Mouse (Mus musculus): ENCODE results near the gene Lsmem1.
"Not testable (repeated sequence)": the region's sequence is repeated elsewhere in the genome, so short reads cannot be mapped to it uniquely, and the experiment has no call there.

Lsmem1 gene

DNA sequence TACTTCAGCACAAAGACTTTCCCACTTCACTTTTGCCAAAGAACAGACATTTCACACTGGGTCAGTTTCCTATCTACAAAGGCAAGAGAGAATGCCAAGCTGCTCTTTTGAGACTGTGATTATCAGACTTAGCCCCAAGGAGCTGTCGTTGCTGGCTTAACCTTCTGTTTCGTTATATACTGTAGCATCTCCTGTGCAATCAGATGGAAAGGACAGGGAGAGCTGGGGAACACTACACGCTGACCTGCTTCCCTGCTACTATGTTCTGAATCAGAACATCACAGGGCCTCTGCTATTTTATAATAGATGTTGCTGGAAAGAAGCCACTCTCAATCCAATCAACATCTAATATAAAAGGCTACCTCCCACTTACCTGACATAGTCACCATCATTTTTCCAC lies 9.8 kb upstream of the Lsmem1 start:
- no peak for DNase-seq

DNA sequence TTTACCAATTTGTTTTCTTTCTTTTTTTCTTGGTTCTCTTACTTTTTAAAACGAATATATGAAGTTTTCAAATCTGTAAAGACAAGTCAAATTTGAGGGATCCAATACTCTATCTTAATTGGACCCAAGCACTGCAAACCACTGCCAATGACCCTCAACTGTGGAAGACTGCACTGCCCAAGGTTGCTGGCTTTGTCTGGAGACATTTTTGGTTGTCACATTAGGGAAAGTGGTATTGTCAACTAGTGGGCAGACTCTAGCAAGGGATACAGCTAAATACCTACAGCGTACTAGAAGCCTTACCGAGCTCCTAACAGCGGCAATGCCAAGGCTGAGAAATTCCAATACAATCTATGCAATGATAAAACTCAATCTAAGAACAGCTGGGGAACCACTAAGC lies 8.6 kb upstream of the Lsmem1 start:
- DNase-seq = no peak

DNA sequence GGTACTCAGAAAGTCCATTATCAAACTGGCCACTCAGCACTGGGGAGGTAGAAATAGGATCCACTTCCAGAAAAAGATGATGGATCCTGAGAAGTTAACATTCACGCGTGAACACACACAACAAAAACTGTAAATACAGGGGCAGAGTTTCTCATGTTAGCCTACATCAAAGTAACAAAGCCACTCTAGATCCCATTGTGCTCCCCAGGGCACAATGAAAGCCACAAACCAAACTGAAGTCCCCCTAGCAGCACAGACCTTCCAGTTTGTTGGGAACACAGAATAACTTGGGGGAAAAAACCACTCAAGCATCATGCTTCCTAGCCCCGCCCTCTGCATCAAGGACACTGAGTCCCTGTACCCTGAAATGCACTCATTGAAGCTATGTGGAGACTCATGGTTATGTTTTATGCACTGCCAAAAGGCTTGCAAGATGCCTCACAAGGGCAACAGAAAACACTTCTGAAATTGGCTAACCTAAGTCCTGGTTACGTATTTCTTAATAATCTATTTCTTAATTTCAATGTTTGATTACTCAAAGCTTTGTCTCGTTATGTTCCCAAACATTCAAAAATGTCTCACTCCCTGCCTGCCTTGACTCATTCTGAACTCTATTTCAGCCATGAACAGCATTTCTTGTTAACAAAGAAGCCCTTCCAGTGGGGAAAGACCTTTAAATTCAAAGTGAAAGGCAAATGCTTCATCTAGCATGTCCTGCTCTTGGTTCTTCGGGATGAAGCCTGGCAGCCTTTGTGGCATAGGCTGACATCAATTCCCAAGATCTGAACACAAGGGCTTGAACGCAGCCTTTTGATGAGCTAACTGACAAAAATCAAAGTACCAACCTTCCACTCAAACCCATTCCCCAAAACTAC lies 3.1 kb upstream of the Lsmem1 start:
- DNase-seq = no peak

DNA sequence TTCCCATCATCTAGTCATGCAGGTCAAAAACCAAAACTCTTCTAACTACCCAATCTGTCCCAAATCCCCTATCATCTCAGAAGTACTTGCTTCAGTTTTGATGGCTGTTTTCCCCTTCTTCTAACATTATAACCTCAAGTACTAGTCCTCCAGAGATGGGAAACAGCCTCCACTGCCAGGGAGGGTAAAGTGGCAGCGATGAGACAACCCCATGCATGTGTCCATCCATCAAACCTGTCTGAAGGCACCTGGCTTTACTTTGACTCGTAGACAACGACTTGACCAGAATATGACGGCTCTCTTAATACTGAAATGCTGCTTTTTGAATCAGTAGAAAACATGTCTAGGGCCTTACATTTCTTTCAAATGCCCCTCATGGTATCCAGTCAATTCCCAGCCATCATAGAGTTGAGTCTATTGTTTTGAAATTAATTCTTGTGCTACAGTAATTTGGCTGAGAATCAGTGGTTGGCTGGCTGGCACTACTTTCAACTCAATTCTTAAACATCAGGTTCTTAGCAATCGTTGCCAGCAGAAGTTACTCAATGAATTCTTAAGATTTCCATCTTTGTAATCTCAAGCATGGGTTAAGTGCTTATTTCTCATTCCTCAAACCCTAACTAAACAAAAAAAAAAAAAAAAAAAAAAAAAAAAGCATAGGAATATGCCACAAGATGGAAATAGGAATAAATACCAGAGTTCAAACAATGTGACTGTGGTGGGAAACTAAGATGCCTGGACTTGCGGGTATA lies 1.4 kb upstream of the Lsmem1 start:
- no peak for DNase-seq

DNA sequence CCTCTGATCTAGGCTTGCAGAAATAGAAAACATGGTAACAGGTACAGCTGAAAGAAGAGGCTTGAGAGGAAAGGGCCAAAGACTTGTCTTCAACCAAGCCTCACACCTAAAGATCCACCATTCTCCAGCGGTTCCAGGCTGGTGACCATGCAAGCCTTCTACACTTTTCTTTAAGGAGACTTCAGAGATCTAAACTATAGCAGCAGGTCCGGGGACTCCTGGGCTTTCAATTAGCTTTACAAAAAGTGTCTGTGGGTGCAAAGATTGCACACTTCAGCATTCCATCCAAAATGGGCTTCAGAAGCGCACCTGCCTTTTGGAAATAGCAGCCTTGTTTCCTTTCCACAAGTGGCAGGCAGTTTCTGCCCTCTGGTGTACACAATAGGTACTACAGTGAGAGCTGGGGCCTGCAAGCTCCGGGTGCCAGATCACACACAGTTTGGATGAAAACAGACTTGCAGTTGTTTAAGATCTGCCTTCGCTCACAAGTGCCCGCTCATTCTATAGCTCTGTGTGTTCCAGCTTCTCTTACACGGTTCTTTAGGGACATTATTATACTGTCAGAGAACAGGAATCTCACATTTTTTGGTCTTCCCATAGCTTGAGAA lies 609 bp upstream of the Lsmem1 start:
- DNase-seq = peak in 1 of 2 experiments; percentile 64

DNA sequence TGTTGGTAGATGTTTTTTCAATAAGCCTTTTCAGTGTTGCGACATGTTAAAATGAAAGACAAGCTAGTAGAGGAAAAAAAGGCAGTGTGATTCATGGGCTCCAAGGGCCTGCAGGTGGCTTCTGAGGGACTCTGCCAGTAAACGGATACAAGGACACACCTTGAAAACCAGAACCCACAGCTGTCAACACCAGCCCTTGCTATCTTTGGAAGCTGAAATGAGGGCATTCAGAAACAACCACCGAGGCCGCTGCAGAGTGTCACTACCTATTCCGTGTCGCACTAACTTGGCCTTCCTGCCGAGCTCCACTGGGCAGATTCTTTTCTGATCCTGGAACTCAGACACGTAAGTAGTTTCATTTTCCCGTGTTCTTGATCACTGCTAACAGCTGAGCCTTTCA lies 863 bp downstream of the Lsmem1 start:
- DNase-seq = no peak

DNA sequence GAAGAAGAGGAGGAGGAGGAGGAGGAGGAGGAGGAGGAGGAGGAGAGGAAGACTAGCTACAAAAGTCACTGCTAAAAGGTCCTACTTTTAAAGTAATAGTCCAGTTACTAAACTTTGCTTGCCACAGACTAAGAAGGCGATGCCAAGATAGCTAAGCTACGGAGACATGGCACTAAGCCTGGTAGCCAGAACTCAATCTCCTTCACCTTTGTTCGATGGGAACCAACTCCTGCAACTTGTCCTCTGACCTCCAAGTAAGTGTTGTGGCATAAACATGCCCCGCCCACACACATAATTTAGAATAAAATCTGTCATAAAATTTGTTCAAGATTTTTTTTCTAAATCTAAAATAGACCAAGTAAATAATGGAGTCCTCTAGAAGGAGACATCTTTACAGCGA lies 1.3 kb downstream of the Lsmem1 start:
- DNase-seq = no peak

DNA sequence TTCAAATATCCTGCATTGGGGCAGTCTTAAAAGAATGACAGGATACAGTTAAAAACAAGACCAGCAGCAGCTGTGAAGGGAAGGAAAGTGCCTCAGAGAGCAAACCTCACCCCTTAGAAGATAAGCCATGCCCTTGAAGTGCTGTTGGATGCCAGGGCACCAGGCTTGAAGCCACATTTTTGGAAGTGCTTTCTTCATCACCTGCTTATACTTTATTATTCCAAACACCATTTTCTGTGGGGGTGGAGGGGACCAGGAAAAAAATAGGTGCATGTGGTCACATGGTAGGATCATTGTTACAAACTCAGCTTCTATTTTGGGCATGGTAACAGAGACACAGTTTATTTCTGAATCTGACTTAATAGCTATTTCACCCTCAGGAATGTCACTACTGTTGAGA lies 1.8 kb downstream of the Lsmem1 start:
- DNase-seq = no peak

DNA sequence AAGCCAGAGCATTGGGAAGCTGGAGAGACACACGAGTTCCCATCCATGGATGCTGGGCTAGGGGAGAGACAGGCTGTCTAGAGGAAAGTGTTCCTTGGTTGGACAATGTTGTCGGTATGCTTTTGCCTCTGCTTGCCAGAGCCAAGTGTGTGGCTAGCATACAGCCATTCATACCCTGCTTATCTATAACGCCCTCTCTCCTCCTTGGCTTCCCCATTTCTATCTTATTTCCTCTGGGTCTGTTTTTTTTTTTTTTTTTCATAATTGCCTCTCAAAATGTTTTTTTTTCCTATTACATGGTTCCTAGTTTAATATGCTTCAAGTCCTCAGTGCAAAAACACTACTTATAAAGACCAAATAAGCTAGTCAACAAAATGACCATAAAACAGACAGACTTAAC lies 13.8 kb downstream of the Lsmem1 start:
- no peak for DNase-seq

DNA sequence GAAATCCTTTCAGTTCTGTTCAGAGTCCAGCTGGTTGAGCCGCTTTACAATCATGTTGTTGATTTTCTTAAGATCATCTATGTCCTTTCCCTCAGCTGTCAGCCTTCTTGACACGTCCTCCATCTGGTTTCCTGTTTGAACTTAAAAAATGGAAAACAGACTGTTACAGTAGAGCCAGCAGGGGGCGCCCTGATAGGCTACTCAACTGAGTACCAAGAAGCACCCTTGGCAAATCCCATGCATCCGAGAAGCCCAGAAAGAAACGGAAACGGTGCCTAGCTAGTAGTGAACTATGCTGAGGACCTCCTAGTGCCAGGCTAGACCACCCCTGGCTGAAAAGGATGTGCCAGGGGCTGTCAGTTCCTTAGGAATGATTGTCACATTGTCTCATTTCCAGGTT lies 22.2 kb downstream of the Lsmem1 start:
- DNase-seq = peak in 1 of 2 experiments; percentile 16

DNA sequence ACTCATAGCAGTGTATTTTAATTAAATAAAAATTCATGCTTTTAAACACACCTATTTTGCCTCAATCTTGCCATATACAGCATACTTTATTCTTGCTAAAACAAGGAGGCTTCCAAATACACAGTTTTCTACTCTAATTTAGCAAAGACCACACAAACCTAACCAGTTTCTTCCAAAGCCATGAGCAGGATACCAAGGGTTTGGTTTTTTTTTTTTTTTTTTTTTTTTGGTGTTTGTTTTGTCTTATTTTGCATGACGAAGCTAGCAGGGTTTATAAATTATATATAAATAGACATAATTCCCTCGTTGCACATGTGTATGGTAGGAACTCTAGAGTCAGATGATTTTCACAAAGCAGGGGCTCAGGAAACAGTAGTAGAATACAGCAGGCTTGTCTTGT lies 23.1 kb downstream of the Lsmem1 start:
- no peak for DNase-seq

DNA sequence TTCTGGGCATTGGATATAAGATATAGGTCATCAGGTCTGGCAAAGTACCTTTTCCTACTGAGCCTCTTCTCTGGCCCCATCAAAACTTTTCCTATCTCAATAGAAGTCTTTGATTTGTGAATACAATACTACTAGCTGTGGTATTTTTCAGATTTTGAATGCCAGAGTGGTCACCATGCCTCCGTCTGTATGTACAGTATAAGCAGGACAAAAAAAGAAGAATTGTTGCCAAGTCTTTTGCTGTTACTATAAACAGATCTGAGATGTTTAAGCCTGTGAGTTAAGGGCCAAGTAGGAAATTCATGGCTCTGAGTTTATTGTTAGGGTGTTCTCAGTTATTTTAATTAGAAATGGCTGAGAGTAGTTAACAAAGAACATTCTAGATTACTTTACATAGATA lies 24.1 kb downstream of the Lsmem1 start:
- DNase-seq = not testable (repeated sequence)

DNA sequence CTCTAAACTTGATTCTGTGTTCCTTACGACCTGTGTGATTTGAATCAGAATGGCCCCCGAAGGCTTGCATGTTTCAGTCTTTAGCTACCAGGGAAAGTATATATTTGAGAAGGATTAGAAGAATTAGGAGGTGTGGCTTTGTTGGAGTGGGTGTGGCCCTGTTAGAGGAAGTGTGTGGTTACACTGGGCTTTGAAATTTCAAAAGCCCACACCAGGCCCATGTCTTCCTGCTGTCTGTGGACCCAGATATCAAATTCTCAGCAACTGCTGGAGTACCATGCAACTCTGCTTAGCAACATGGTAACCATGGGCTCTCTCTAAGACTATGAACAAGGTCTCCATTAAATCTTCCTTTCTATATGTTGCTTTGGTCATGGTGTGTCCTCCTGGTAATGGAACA lies 27.7 kb downstream of the Lsmem1 start:
- DNase-seq = no peak

DNA sequence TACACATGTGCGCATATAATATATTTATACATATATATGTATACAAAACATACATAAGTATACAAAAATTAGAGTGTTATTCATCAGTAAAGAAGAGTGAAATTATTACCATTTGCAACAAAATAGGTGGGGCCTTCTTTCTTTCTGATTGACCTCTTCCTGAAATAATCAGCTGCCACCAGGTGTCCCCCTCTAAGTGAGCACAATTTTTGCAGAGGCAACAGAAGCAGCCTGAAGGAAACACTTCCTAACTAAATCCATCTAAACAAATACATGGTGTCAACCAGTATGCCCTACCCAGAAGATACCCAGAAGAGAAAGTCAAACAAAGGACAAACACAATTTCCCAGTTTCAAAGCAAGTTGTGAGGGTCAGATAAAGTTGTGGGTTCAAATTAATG lies 29.6 kb downstream of the Lsmem1 start:
- DNase-seq = no peak

DNA sequence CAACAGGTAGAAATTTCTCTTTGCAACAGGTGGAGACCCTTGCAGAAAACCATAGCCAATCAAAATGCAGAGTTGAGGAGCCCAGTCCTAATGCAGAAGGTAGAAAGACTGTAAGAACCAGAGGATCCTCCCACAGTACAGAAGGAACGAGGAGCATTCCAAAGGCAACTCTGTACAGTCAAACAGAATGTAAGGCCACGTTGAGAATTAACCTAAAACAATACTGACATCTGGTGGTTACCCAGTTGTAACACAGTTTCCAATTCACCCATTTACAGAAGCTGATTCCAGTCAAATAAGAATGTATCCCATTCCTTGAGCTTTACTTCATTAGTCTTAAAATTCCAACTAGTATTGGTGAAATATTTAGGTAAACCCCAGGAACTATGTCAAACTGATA lies 34.7 kb downstream of the Lsmem1 start:
- peak in 1 of 2 experiments; percentile 19 for DNase-seq

DNA sequence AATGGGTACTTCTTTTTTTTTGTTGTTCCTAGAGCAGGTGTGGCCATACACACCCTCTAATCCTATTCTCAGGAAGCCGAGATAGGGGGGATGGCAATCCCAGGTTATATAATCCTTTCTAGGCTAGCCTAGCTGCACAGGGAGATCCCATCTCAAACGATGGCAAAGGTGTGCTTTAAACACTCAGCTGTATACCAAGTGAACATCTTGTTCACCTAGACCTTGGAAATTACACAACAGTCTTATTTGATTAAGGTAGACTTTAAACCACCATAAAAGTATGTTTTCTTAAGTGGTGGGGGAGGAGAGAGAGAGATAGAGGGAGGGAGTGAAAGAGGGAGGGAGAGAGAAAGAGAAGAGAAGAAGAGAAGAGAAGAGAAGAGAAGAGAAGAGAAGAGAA lies 38.5 kb downstream of the Lsmem1 start:
- DNase-seq = no peak

DNA sequence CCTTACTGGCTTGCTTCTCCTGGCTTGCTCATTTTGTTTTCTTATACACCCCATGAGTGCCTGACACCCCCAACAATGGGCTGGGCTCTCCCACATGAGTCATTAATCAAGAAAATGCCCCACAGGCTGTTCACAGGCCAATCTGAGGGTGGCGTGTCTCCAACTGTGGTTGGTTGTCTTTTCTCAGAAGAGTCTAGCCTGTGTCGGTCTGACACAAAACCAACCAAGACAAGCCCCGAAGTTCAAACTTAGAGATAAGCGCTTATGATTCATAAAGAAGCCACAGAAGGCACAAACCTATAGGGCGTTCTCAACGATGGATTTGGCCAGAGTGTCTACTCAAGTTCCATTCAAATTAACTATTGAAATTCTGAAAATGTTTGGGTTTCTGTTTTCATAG lies 45.1 kb downstream of the Lsmem1 start:
- no peak for DNase-seq

DNA sequence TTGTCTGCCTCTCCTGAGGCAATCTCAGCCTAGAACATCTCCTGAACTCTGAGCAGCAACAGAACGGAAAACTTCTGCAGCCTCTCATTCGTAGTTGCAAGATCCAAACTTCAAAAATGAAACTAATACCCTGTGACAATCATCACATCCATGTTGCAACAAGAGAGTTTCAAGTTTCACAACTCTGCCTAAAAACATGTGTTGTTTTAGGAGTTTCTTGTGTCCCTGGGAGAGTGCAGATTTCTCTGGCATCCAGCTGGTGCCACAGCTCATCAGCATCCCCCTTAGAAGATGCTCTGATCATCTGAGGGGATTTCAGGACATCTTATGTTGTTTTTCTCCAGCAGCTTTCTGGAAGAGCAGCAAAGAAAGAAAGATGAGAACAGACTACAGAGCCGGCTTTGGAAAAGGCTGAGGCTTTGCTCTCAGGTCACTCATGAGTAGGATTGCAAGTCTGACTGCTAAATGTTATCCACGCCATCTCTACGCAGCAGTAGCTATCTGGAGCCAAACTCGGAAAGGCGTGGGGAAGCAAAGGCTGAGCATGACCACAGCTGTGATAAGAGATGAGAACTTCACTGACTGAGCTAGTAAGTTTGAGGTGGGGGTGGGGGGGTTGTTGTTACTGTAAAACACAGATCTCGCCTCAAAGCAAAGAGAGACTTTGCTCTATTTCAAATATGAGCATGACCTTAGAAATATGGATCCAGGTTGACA lies 46.8 kb downstream of the Lsmem1 start:
- DNase-seq = no peak

DNA sequence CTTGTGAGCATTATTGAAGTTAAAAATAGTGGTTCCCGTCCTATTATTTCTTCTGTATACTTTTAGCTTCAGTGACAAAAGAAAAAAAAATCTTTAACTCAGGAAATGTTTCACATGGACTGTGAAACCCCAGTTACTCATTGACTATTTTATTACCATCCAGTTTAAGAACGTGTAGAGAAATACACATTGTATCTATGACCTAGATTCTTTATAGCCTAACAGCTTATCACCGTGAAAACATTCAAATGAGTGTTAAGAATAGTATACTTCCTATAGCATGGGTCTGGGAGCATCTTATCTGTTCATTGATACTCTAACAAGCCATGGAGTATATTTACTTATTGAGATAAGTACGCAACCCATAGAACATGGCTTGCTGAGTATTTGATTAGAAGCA lies 52.0 kb downstream of the Lsmem1 start:
- peak in 1 of 2 experiments; percentile 13 for DNase-seq

DNA sequence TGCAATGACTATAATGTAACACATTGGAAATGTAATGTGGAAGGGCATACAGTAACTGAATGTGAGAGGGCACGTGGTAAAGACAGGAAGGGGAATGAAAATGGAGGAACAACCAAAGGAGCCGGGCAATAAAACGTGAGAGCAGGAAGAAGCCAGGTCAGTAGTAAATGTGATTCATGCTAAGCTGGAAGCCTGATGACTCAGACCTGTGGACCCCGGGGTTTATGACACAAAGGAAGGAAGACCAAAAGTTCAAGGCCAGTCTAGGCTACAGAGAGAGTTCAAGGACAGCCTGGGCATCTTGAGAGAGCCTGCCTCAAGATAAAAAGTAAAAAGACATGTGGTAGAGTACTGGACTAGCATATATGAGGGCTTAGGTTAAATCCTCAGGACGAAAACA lies 52.8 kb downstream of the Lsmem1 start:
- DNase-seq = no peak

DNA sequence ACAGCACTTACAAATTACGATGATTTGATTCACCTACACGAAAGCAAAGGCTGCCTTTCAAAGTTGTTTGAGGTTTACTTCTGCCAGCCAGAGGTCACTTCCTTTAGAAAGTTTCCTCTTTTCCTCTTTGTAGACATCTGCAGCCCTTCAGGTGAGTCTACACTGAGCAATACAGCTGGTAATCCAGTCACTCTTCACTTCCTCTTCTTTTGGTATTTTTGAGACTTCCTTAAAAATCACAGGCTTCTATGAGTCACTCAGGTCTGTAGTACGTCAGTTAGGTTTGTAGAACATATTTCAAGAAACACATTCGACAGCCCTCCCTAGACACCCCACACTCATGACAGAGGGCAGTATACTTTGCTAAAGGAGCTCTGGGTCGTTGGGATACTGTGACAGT lies 58.6 kb downstream of the Lsmem1 start:
- DNase-seq = no peak

DNA sequence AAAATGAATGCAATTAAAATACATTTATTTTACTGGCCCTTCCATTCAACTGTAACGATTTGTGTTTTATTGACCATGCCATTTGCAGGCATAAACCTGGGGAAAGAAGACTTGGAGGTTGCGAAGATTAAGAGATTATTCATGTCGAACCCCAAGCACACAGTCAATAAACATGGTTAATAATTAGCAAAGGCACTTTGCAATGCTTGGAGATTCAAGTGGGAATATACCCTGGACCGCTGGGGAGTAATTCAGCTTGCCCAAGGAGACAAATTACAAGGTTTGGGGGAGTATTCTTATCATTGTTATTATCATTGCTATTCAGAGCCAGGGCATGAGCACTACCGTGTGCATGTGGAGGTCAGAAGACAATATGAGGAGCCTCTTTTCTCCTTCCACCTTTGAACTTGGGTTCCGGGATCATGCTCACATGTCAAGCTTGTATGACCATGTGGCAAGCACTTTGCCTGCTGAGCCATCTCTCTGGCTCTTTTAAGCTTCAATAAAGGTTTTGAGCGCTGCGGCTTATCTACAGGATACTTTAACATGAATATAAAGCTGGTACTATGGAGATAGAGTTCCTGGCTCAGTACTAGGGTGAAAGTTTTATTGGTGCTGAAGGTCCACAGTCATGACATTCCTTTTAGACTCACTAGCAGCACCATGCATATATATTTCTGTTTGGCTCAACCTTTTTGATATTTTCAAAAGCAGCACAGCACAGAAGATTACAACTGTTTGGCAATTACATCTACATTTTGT lies 59.6 kb downstream of the Lsmem1 start:
- DNase-seq = no peak

DNA sequence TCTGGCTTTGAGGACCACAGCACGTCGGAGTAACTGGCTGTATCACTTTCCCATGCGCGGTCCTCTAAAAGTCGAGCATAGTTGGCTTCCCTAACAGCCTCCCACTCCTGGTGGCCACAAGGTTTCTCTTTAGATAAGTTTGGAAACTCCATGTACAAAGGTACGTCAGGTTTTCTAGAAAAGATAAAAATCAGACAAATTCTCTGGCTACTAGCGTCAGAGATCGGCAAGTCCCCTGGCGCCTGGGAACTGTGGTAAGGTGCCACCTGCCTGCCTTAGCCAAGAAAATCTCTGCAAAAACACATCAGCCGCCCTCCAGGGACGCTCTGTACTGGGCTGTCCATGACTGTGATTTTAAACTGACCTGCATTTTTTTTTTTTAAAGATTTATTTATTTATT lies 64.8 kb downstream of the Lsmem1 start:
- DNase-seq = no peak

Measured in kidney, adult 8-10 months (tissue).